Mouse (Mus musculus) CD4-positive, CD25-positive, alpha-beta regulatory T cell, adult 2 months (primary cell): ENCODE data around the gene Gm37240.

Source experiments
- DNase-seq: peaks from one replicate; pipeline ENCODE4 v3.0.0-alpha.2; 2012; ENCODE audit warnings: low read depth, low spot score

Gene Gm37240

DNA sequence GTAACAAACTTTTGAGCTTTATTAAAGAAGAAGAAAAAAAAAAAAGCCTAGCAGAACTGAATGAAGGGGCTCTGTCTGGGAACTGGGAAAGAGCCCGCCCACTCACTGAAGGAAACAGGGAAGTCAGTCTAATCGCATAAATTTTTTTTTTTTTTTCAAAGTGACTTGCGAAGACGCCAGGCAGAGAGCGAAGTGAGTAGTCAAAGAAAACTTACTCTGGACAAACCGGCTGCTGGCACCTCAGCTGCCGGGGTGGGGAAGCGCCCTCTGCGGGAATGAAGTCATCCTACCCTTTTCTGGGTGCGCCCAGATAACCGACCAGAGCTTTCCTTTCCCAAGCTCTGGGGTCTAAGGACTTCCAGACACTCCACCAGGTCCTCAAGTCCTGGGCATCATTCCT, 1406.2 kb downstream of the Gm37240 start:
- peak; percentile 14 for DNase-seq

GRCm38 (mm10) chr3:84480006-84480897, 1407.1 kb downstream of the Gm37240 start, which contains the start of gene Fhdc1:
Fhdc1 (minus strand) TSS chr3:84480429.
- peak; percentile 68 for DNase-seq

GRCm38 (mm10) chr3:84479293-84480005, 1407.9 kb downstream of the Gm37240 start:
- peak; percentile 40 for DNase-seq

- DNase-seq: no peak
These were observed 1408.4 kb downstream of the Gm37240 start for GRCm38 (mm10) chr3:84478896-84479292.

DNA sequence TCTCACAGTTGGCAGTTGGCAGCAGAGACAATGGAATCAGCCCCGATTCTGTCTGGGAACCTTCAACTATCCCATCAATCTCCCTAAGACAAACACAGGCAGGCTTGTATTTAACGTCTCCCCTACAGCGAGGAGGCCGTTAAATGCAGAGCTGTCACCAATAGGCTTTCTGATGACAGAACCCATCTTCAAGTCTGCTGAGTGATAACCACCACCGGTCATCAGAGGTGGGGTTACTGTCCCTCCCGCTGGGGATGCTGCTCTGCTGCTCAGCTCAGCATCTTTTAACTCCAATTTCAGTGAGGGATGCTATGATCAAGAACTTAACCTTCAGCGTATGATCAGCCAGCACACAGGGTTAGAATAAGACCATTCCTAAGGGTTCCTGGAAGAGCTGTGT, 1409.1 kb downstream of the Gm37240 start:
- no peak for DNase-seq

DNA sequence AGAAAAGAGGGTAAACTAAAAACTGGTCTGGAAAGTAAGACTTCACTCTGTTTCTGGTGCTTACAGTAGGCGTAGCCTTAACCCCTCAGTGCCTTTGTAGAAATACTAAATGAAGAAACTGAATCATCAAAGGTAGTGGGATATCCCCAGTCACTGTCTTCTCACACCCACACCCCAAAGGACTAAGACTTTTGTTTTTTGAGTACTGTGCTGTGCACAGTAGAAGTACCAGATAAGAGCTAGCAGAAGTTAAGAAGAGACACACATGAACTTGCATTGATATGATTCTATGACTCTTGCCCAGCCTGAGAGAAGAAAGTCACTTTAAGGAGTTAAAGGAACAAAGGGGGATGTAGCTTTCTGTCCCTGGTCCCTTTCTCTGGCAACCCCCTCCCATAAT, 1409.8 kb downstream of the Gm37240 start:
- peak; percentile 14 for DNase-seq

DNA sequence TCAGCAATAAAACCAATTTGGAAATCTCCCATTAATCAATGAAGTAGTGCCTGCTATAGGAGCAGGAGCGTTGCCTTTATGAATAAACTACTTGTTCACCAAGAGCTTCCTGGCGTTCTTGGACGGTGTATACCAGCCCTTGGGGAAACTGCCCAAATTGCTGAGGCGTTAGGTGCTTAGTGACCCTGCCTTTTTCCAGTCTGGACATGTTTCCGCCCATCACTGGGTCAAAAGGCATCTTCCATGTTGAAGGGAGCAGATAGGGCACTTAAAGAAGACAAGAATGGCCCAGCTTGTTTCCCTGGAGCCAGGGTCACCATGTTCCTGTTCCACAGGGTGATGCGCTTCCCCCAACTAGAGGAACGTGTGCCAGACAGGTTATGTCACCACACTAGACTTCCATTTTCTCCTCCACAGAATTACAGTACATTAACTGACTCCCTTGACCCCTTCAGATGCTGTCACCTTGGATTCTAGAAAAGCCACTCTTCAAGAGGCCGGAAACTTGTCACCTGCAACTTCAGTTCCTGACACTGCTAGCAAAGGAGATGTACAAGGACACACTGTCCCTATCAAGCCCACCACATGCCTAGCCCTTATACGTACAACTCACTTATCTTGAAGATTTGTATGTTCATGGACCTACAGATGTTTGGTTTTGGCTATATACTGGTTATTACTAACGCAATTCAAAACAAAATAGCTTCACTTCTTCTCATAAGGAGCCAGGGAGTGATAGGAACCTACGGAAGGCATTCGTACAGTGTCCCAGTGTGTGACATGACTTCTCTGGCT, 1412.1 kb downstream of the Gm37240 start:
- DNase-seq: no peak

- DNase-seq: no peak
These were observed 1412.9 kb downstream of the Gm37240 start for GRCm38 (mm10) chr3:84474398-84474797.

DNA sequence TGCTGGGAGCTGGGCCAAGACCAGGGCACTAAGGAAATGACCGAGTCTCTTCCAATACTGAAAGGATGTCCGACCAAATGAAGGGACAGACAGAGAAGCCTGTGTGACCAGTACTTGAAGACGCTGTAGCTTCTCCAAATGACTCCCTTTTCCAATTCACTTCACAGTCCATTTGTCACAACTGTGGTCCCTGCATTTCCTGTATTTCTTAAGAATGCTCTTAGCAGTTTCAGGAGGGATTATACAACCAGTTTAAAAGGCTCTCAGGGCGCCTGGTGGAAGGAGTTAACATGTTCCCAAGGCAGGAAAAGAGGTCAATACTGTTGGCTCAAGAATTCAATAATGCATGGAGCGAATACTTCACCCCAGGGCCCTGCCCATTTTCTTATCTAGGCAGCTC, 1414.4 kb downstream of the Gm37240 start:
- DNase-seq: no peak

GRCm38 (mm10) chr3:84472527-84472926, 1414.8 kb downstream of the Gm37240 start:
- no peak for DNase-seq

GRCm38 (mm10) chr3:84471146-84471545, 1416.2 kb downstream of the Gm37240 start:
- no peak for DNase-seq

GRCm38 (mm10) chr3:84468111-84468453, 1419.2 kb downstream of the Gm37240 start:
- DNase-seq: no peak

DNA sequence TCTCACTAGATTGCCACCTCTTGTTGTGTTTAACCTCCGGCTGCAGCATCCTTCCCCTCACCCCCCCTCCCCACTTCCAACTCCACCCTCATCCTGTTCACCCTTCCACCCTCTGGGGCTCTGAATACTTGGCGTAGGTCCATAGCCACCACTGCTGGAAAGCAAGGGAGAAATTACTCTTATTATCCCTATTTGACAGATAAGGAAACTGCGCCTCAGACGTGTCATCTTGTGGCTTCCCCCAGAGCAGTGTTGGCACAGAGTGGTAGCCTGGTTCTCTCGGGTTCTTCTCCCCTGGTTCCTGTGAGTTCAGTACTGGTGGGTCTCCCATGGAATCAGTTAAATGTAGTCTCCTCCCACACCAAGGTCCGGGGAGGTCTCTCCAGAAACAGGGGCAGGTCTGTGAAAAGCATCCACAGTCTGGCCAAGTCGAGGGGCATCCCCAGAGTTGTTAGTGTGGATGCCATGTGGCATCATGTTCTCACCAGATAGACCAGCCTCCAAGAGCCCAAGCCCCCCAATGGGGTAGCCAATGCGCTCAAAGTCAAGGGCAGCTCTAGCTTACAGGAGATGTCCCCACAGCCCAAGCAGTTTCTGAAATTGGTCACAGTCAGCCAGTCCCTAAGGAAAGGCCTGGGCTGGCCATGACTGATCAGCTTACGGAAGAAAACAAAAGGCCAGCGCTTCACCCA, 1419.8 kb downstream of the Gm37240 start:
- no peak for DNase-seq

GRCm38 (mm10) chr3:84465822-84466500, 1421.4 kb downstream of the Gm37240 start:
- no peak for DNase-seq

- DNase-seq: no peak
These were observed 1425.6 kb downstream of the Gm37240 start for GRCm38 (mm10) chr3:84461687-84462086.

DNA sequence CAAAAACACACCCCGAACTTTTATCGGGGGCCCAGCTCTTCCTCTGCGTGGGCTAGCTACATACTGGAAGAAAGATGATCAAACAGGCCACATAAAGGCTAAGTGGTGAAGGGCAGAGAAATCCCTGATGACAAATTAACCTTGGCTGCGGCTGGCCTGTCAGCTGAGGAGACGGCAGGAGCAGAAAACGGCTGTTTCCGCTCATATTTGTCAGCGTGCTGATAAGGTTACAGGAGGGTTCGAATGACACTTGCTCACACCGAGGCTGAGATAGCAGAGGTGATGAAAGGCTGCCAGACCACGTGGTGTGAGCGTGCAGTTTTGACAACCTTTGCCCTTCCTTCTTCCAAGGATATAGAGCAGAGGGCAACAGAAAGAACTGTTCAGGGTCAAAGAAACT, 1426.4 kb downstream of the Gm37240 start:
- peak; percentile 34 for DNase-seq

- DNase-seq: no peak
These were observed 1426.8 kb downstream of the Gm37240 start for GRCm38 (mm10) chr3:84460499-84460898.

DNA sequence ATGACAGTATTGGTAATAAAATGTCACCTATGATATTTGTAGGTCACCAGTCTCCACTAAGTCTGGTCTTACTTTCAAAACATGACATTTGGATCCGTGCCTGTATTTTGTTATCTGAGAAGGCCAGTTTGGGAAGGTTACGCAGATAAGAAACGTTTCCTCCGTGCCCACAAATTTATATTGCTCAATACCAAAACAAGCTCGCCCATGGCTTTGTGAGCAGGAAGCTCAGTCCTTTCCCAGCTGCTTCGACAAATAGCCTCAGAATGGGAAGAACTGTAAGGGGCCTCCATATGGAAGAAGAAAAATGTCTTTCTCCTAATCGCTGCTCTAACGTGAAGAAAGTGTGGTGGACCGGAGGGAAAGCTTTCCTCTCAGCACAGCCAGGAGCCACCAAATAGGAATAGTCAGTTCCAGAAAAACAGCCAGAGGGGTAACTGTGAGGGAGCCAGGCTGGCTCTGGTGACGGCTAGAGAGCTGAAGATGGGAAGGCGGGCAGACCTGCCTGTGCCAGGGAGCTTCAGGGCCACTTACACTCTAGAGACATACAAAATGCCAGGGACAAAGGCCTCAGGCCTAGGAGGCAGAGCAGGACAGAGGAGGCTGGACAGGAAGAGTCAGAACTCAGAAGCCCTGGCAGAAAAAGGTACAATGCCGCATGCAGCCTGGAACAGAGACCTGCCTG, 1431.4 kb downstream of the Gm37240 start:
- DNase-seq: no peak

DNA sequence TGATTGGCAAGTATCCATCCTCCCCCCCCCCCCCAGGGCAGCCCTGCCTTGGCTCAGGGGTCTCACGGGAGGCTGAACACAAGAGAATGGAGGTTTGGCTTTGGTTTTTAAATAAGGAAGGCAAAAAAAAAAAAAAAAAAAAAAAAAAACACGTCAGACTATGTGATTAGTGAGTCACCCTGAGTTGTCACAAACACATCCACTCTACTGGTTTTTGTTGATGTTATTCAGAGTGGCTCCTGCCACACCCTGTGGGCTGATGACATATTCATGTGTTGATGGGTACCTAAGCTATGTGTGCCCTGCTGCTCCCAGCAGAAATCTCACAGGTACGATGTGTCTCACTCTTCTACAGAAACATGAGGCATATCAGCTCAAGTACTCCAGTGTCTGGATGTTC, 1436.7 kb downstream of the Gm37240 start:
- DNase-seq: no peak

- no peak for DNase-seq
These were observed 1438.3 kb downstream of the Gm37240 start for GRCm38 (mm10) chr3:84449015-84449414.
